Mouse (Mus musculus) CD4-positive, CD25-positive, alpha-beta regulatory T cell, adult 9 weeks (primary cell): ENCODE data around the gene Nhsl2. TPM values are rescaled to one million over a fixed set of nuclear protein-coding genes. Genes with fewer than 3 reads are reported as not detected.

Experiments
- polyA plus RNA-seq: library from polyadenylated mRNA; unstranded; fragments of 100-300 nt; shearing (Covaris generic); gene quantifications from one replicate; pipeline ENCODE4 v1.2.1, GENCODE M21; 2017

The Nhsl2 gene
- 2.1 TPM for polyA plus RNA-seq

GRCm38 (mm10) chrX:101849281-101849821 lies at the start of gene Nhsl2:
Gene Nhsl2 (plus strand): TSS chrX:101849385.

DNA sequence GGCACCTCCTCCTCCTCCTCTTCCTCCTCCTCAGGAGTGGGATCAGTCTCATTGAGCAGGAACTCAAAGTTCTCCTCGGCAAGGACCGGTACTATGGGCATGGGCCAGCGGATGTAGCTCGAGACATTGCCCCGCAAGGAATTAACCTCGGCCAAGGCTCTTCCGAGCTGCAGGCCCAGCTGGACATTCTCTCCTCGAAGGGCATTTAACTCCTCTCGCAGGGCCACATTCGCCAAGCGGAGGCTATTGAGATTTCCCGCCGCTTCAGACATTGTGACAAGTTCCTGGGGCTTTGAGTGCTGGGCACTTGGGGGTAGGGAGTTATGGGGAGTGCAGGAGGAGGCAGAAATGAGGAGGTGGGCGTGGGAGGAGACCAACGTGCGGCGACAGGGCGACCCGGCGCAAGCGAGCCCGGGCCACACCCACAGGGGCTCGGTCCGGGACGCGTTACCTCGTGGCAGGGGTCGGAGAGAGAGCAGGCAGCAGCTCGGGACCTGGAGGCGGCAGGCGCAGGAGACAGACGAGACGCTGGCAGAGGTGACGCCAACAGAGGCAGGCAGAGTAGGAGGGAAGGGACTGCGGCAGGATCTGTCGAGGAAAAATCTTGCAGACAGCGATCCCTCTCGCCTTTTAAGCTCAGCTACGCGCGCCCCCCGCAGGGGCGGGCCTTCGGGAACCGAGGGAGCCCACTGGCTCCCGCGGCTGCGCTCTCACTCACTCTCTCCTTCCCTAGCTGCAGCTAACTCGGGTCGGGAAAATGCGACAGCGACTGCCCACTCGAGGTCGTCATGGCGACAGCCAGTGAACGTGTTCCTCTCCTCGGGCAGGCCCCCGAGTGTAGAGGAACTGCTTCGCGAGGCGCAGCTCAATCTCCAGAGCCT lies 221.6 kb downstream of the Nhsl2 start, which contains the start of gene Rtl5:
Gene Rtl5 (minus strand): TSS at position 714 of the 881 bp plus-strand sequence.

DNA sequence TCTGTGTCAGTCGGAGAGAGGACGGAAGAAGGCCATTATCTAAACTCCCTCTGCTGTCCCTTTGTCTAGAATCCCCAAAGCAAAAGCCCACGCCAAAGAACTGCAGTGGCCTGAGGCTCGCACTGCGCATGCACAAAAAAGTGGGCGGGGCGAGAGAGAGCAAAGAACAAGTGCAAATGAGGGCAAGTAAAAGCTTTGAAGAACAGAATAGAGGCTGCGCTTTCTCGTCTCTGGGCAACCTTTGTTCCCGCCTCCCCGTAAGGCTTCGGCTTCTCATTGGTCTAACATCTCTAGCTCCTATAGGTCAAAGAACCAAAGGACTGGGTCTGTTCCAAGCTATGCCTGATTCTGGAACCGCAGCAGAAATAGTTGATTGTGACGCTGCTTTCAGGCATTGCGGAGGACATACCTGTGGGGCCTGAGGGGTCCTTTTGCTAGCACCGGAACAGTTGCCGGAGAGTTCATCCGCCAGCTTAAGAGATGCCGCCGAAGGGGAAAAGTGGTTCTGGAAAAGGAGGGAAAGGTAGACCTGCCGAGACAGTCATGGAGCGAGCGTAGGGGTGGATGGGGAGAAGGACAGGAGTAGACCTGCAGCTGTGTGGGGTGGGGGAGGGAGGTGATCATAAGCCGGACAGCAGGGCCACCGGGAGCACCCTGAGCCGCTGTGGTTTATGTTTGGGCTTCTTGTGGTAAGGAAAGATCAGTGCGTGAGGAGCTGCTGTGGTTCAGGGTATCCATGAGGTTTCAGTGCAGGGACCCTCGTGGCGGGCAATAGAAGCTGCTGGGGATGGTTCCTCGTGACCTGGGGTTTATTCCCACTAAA lies 270.1 kb downstream of the Nhsl2 start, which contains the start of gene Pin4:
Gene Pin4 (plus strand): TSS at position 406 of the 823 bp plus-strand sequence.

Other genes with a start within 250 kb of the Nhsl2 start
- 358 TPM for gene Ogt, start 209.3 kb upstream of the Nhsl2 start, polyA plus RNA-seq
- 156 TPM for gene Cxcr3, start 115.1 kb upstream of the Nhsl2 start, polyA plus RNA-seq
- gene Gm4779, start 55.0 kb upstream of the Nhsl2 start, polyA plus RNA-seq: not detected
- gene 8030474K03Rik, start 54.7 kb upstream of the Nhsl2 start, polyA plus RNA-seq: not detected
- 0.46 TPM for gene Rtl5, start 221.9 kb downstream of the Nhsl2 start, polyA plus RNA-seq